ENCODE assay signal across 26 mouse cellular contexts in the genomic region with DNA sequence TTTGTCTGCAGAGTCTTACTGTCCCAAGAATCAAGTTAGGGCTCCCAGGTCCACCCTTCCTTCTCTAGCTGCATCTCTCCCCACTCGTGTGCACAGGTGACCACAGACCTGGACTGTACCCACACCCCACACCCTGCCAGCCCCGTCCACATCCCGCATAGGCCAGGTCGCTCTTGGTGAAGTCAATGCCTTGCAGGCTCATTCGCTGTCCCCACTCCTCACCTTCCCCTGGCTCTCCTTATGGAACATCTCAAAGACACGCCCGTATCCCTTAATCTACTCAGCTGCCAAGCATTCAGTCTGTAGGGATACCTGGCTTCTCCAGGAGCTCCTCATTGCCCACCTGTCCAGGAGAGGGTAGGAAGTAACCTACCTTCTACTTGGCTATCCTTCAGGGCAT. TPM values are rescaled to one million over a fixed set of nuclear protein-coding genes. Genes with fewer than 3 reads are reported as not detected.
"Had no signal": no experiment of that assay in that cellular context is flagged by ENCODE, and none has a peak within 500 bp of the region (broad histone marks: within the 10 kb centered on the region; RNA-seq: fewer than 3 reads in every experiment).

No protein-coding gene starts in this region.

- H3K4me2 ChIP-seq: heart, embryonic 13.5 days; heart, embryonic 15.5 days; hindbrain, embryonic 13.5 days; hindbrain, embryonic 15.5 days; kidney, embryonic 15.5 days; limb, embryonic 13.5 days; limb, embryonic 15.5 days; liver, embryonic 12.5 days had no signal

- H3K36me3 ChIP-seq: heart, embryonic 10.5 days; heart, embryonic 13.5 days; heart, embryonic 15.5 days; hindbrain, embryonic 13.5 days; hindbrain, embryonic 15.5 days; kidney, embryonic 15.5 days; limb, embryonic 13.5 days; limb, embryonic 15.5 days; liver, embryonic 12.5 days had no signal

- DNase-seq: gastrocnemius, postnatal 14 days; gastrocnemius, postnatal 36 days; heart, adult 18-20 months; heart, postnatal 14 days; heart, postnatal 36 days; kidney, adult 11 months; kidney, adult 2 months; kidney, adult 9 months; kidney, postnatal 14 days; kidney, postnatal 36 days; layer of hippocampus, adult 9-11 months; left cerebral cortex, postnatal 4 days had no signal

- H3K4me3 ChIP-seq: heart, embryonic 10.5 days; heart, embryonic 13.5 days; heart, embryonic 15.5 days; hindbrain, embryonic 13.5 days; hindbrain, embryonic 15.5 days; kidney, embryonic 15.5 days; limb, embryonic 13.5 days; limb, embryonic 15.5 days; liver, embryonic 12.5 days had no signal

- H3K9ac ChIP-seq: heart, embryonic 13.5 days; heart, embryonic 15.5 days; hindbrain, embryonic 13.5 days; hindbrain, embryonic 15.5 days; kidney, embryonic 15.5 days; limb, embryonic 13.5 days; limb, embryonic 15.5 days; liver, embryonic 12.5 days had no signal

- H3K27me3 ChIP-seq: kidney, embryonic 15.5 days had no signal

- ATAC-seq: hindbrain, postnatal 0 days; intestine, embryonic 16.5 days; liver, embryonic 12.5 days had no signal

- H3K9me3 ChIP-seq: heart, embryonic 10.5 days; heart, embryonic 13.5 days; heart, embryonic 15.5 days; hindbrain, embryonic 13.5 days; hindbrain, embryonic 15.5 days; kidney, embryonic 15.5 days; limb, embryonic 13.5 days; limb, embryonic 15.5 days; liver, embryonic 12.5 days had no signal

- H3K27ac ChIP-seq: heart, embryonic 10.5 days; heart, embryonic 13.5 days; heart, embryonic 15.5 days; hindbrain, embryonic 13.5 days; hindbrain, embryonic 15.5 days; hindbrain, postnatal 0 days; kidney, embryonic 15.5 days; kidney, postnatal 0 days; limb, embryonic 13.5 days; limb, embryonic 15.5 days; liver, embryonic 12.5 days had no signal

RNA-seq across cellular contexts. Expression of a gene that starts 2.5 kb away (rescaled TPM):
- polyA plus RNA-seq: heart, embryonic 10.5 days; heart, embryonic 13.5 days; heart, embryonic 15.5 days; hindbrain, embryonic 13.5 days; limb, embryonic 11.5 days; limb, embryonic 13.5 days; liver, adult 2 months; liver, embryonic 12.5 days had no signal
